Mouse (Mus musculus) heart, embryonic 16.5 days (tissue): ENCODE measurements at regions not wholly inside any gene's neighbourhood (a gene's known extent, or its start where the extent isn't known, plus 50 kb on each side); places are given as distances from the start of the nearest gene placed in this dataset.

Experiments used
- ATAC-seq: fragments of 200-750 bp; cut with Nextera tagmentation; replicated peaks from 2 replicates; pipeline ENCODE4 v1.8.0; 2017; ENCODE audit warnings: moderate number of reproducible peaks; ENCODE audit not compliant: insufficient read depth, low FRiP score; ENCODE audit errors: extremely low read depth
- H3K27ac ChIP-seq: fragments of 300-500 bp; sonication (generic); 2 replicates; pipeline ENCODE4 v1.5.1; 2014; ENCODE audit warnings: mild to moderate bottlenecking, low read length, control low read depth, moderate library complexity
- H3K27me3 ChIP-seq: fragments of 300-500 bp; sonication (generic); 2 replicates; pipeline ENCODE4 v1.6.1; 2014; ENCODE audit warnings: low read length, mixed read lengths; ENCODE audit not compliant: control insufficient read depth, insufficient read depth
- H3K36me3 ChIP-seq: fragments of 300-500 bp; sonication (generic); 2 replicates; pipeline ENCODE4 v1.6.1; 2014; ENCODE audit not compliant: control insufficient read depth, insufficient read depth
- H3K4me1 ChIP-seq: fragments of 300-500 bp; sonication (generic); 2 replicates; pipeline ENCODE4 v1.6.1; 2014; ENCODE audit warnings: low read length, mixed read lengths; ENCODE audit not compliant: control insufficient read depth, insufficient read depth
- H3K4me2 ChIP-seq: fragments of 300-500 bp; sonication (generic); 2 replicates; pipeline ENCODE4 v1.6.1; 2014; ENCODE audit warnings: low read depth, mild to moderate bottlenecking, control low read depth, low read length
- H3K4me3 ChIP-seq: fragments of 300-500 bp; sonication (generic); 2 replicates; pipeline ENCODE4 v1.5.1; 2014; ENCODE audit warnings: mild to moderate bottlenecking, control low read depth, low read length
- H3K9ac ChIP-seq: fragments of 300-500 bp; sonication (generic); 2 replicates; pipeline ENCODE4 v1.6.1; 2014; ENCODE audit warnings: low read length, control low read depth
- H3K9me3 ChIP-seq: fragments of 300-500 bp; sonication (generic); replicated peaks from 2 replicates; pipeline ENCODE4 v1.6.1; 2016; ENCODE audit warnings: low read length; ENCODE audit not compliant: control insufficient read depth
- WGBS: fragments of 180-500 bp; shearing (Covaris S2); extraction: QIAGEN DNeasy Blood & Tissue Kit; methylation state at CpG from one replicate; pipeline ENCODE4 v1.1.7; 2014; 5-methylcytosine and 5-hydroxymethylcytosine counted together

DNA sequence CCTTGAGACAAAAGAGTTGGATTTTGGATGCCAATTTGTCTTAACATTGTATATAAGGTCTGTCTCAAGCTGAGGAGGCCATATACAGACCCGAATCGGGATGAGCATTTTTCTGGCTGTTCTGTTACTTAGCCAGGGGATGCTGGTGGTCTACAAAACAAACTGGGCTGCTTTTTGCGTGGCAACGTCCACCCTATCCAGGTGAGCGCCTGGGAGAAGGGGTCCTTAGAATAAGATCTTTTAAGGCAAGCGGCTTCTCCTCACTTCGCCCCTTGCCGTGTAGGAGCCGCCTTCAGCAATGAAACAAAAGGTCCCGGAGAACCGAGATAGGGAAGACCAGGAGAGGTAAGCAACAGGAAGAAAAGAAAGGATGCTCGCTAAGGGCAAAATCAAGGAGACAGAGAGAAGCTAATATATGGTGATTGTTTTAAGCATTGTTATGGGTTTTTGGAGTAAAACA lies 171.2 kb upstream of the 9630041A04Rik start:
- no peak overlapping the region for H3K4me3 ChIP-seq
- H3K27me3 ChIP-seq = peaks cover 17% of the 10 kb centered on the region
- no peaks in the 10 kb centered on the region for H3K9me3 ChIP-seq
- no peaks in the 10 kb centered on the region for H3K36me3 ChIP-seq
- WGBS = 21% methylated on average over 12 of the region's 12 CpGs
- H3K27ac ChIP-seq = no peak overlapping the region
- H3K4me2 ChIP-seq = 0 out of 2 replicates have a peak overlapping the region, but pooled peaks have one; percentile 21
- no peaks in the 10 kb centered on the region for H3K4me1 ChIP-seq
- no peak for ATAC-seq
- no peak overlapping the region for H3K9ac ChIP-seq

DNA sequence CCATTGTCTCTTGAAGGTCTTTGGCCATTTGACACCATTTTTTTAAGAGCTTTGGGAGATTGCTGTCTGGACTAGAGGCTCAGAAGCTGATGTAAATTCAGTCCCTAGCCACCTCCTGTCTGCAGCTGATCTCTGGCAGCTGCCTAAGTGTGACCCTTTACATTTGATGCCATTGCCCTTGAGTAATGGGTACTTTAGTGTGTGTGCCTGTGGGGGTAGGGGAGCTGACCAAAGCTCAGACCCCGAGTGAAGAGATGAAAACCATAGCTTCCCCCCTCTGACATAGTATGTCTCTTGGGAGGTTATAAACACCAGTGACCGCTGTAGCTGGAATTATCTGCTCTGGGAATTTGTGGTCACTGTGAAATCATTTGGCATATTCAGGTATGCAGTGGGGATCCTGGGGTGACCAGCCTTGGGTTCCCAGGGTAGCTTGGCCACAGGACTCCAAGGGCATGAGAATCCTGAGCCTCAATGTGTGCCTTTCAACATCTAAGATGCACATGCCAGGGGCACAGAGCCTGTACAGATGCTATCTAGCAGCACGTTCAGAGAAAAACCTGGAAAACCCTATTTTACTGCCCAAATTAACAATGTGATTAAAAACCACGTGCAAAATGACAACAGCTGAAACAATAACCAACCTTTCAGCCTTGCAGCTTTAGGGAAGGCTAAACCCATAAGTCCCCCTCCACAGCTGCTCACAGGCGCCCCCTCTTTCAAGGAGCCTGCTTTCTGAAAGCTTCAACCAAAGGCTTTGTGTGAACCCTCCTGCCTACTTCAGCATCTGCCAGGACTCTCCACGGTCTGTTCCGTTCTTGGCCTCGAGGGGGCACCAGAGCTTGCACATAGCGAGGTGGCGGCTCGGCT lies 171.9 kb upstream of the 9630041A04Rik start:
- Histone ChIP-seq H3K4me3 (no peak overlapping the region), H3K4me2 (no peak overlapping the region), H3K9me3 (no peaks in the 10 kb centered on the region), H3K36me3 (no peaks in the 10 kb centered on the region), H3K4me1 (no peaks in the 10 kb centered on the region), H3K27ac (no peak overlapping the region), H3K27me3 (peaks cover 17% of the 10 kb centered on the region), H3K9ac (no peak overlapping the region)
- 16% methylated on average over 11 of the region's 11 CpGs for WGBS
- no peak for ATAC-seq

DNA sequence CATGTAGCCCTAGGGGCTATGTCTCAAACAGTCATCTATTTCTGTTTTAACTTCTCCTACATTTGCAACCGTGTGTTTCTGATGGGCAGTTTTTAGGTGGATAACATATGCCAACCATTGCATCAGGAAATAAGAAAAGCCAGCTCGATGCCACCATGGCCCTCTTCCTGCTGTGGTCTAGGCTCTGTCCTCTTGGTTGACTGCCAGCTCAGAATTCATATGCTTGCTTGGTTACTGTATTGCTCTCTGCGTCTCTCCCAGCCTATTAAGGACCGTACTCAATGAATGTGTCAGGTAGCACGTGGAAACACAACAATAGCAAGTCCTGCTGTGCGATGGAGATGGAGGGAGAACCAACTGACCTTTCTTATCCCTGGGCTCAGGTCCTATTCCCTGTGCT lies 174.4 kb upstream of the 9630041A04Rik start:
- Histone ChIP-seq H3K36me3 (no peaks in the 10 kb centered on the region), H3K27ac (no peak overlapping the region), H3K4me3 (no peak overlapping the region), H3K4me2 (no peak overlapping the region), H3K4me1 (no peaks in the 10 kb centered on the region), H3K9ac (no peak overlapping the region), H3K9me3 (no peaks in the 10 kb centered on the region), H3K27me3 (peaks cover 17% of the 10 kb centered on the region)
- ATAC-seq = no peak
- WGBS = 67% methylated on average over 6 of the region's 6 CpGs

DNA sequence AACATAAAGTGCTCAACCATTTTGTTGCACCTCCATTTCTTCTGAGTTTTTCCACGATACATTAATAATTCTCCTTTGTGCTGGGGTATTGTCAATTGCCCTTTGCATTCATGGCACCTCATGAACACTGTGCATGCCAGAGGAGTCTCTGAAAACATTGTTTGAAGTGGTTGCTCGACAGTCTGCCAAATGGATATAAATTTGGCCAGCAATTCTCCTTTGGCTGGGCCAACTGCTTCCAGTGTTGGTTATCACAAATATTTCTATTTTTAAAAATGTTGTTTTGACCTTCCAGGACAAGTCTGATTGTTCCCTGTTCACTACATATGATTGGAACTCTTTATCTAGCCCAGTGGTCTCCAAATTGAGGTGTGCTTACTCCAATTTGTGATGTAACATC lies 184.1 kb upstream of the 9630041A04Rik start:
- Histone ChIP-seq H3K27me3 (no peaks in the 10 kb centered on the region), H3K4me3 (no peak overlapping the region), H3K9ac (no peak overlapping the region), H3K27ac (no peak overlapping the region), H3K9me3 (no peaks in the 10 kb centered on the region), H3K36me3 (no peaks in the 10 kb centered on the region), H3K4me1 (no peaks in the 10 kb centered on the region), H3K4me2 (no peak overlapping the region)
- 50% methylated on average over 2 of the region's 2 CpGs for WGBS
- ATAC-seq = no peak

DNA sequence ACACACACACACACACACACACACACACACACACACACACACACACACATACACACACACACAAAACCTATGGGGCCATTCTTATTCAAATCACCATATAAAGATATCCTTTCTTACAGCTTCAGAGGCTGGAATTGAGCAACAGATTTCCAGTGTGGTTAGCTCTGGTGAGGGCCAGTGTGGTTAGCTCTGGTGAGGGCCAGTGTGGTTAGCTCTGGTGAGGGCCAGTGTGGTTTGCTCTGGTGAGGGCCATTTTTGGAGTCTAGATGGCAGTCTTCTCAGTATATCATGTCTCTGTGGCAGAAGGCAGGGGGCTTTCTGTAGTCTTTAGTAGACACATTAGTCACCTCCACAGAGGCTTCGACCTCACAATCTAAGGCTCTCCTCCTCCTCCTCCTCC lies 191.5 kb upstream of the 9630041A04Rik start:
- Histone ChIP-seq H3K4me1 (no peaks in the 10 kb centered on the region), H3K4me2 (no peak overlapping the region), H3K9ac (no peak overlapping the region), H3K27me3 (no peaks in the 10 kb centered on the region), H3K4me3 (no peak overlapping the region), H3K27ac (no peak overlapping the region), H3K36me3 (no peaks in the 10 kb centered on the region), H3K9me3 (no peaks in the 10 kb centered on the region)
- ATAC-seq = no peak
- WGBS = 67% methylated on average over 1 of the region's 1 CpGs

DNA sequence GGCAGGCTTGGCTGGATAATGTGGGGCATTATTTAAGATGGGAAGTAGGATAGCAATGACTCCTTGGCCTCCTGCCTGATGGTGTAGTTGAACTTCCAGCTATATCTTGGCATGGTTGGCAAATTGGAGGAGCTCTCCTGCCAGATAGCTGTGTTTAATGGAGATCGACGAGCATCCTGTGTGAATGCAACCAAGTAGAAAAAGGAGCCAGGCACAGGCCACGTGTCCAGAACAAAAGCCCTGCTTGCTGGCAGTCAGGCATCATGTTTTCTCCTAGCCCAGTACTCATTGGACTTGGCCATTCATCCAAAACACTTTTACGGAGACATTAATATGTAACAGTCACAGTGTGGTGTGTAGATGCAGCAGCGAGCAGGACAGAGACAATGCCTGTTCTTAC lies 211.8 kb upstream of the 9630041A04Rik start:
- ATAC-seq = no peak
- Histone ChIP-seq H3K4me3 (no peak overlapping the region), H3K27ac (no peak overlapping the region), H3K4me2 (no peak overlapping the region), H3K9me3 (no peaks in the 10 kb centered on the region), H3K27me3 (no peaks in the 10 kb centered on the region), H3K36me3 (no peaks in the 10 kb centered on the region), H3K4me1 (no peaks in the 10 kb centered on the region), H3K9ac (no peak overlapping the region)
- WGBS = 83% methylated on average over 5 of the region's 5 CpGs

DNA sequence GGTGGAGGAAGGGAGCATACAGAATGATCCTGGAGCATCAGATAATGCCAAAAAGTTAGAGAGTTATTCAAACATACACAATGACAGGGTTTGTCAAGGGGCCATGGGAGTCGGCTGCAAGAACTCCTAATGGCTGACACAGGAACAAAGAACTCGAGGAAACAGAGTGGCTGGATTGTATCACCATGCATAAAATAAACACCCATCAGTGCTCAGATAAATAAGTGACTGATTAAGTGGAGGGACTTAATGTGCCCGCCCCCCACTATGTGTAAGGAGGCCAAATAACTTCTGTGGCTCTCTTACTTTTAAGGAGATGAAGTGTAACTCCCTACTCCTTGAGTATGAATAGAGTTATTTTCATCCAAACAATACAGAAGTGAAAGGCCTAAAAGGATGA lies 220.1 kb upstream of the 9630041A04Rik start:
- H3K4me3 ChIP-seq = no peak overlapping the region
- no peak for ATAC-seq
- H3K9me3 ChIP-seq = no peaks in the 10 kb centered on the region
- H3K27me3 ChIP-seq = no peaks in the 10 kb centered on the region
- no peaks in the 10 kb centered on the region for H3K36me3 ChIP-seq
- no peak overlapping the region for H3K9ac ChIP-seq
- no peaks in the 10 kb centered on the region for H3K4me1 ChIP-seq
- H3K27ac ChIP-seq = no peak overlapping the region
- 39% methylated on average over 3 of the region's 3 CpGs for WGBS
- no peak overlapping the region for H3K4me2 ChIP-seq

DNA sequence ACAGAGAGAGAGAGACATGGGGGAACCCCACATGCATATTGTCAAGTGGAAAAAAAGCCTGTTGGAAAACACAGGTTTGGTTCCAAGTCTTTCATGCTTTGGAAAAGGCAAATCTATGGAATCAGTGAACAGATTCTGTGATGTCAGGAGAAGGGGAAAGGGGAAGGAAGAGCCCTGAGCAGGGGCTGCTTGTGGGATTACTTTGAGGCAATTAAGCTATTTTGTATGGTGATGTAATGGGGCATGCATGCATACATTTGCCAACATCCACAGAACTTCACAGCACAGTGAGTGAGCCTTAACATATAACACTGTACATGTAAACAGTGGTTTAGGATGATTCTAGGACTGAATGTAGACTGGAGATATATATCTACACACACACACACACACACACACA lies 221.0 kb upstream of the 9630041A04Rik start:
- no peaks in the 10 kb centered on the region for H3K9me3 ChIP-seq
- ATAC-seq = no peak

DNA sequence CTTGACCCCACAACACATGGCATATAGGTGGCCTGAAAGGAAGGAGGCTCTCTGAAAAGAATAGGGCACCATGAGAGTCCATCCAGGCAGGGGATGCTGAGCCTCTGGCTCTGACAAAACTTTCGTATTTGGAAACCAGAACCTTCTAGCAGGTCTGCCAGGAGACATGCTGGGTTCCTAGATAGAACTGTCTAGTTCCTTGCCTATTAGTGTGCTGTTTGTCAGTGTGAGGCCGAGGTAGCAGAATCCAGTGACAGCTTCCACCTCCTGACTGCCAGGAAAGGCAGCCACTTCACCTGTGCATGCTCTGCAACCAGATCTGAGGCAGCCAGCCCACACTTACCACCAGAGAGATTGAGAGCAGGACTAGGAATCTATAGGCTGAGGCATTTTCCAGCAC lies 245.4 kb upstream of the 9630041A04Rik start:
- WGBS = 68% methylated on average over 2 of the region's 2 CpGs

More for the DNA sequence above, 221.0 kb upstream of the 9630041A04Rik start:
- Histone ChIP-seq H3K27ac (no peak overlapping the region), H3K27me3 (no peaks in the 10 kb centered on the region), H3K4me3 (no peak overlapping the region), H3K9ac (no peak overlapping the region), H3K4me1 (no peaks in the 10 kb centered on the region), H3K4me2 (no peak overlapping the region), H3K36me3 (no peaks in the 10 kb centered on the region)

More for the DNA sequence above, 245.4 kb upstream of the 9630041A04Rik start:
- no peak for ATAC-seq
- no peaks in the 10 kb centered on the region; the same call in 1 of the 2 replicates for H3K27me3 ChIP-seq
- H3K36me3 ChIP-seq = no peaks in the 10 kb centered on the region
- H3K4me3 ChIP-seq = no peak overlapping the region
- no peak overlapping the region for H3K27ac ChIP-seq
- no peak overlapping the region for H3K4me2 ChIP-seq
- H3K9ac ChIP-seq = no peak overlapping the region
- no peaks in the 10 kb centered on the region for H3K9me3 ChIP-seq
- H3K4me1 ChIP-seq = no peaks in the 10 kb centered on the region
